Mouse (Mus musculus): ENCODE measurements around the gene Crebzf. TPM values are rescaled to one million over a fixed set of nuclear protein-coding genes. Genes with fewer than 3 reads are reported as not detected.
A peak's percentile ranks its signal among the peaks of the same experiment; 100 is the strongest.

The Crebzf gene
- total RNA-seq (2021), result 10 to 100 TPM; 52.5 to 66.9 TPM
- long read RNA-seq, experiment 1, transcript Crebzf-207 (4 exons, 873 nt), result minor isoform, 10 of 83 reads
- long read RNA-seq, experiment 1, transcript Crebzf-205 (2 exons, 1,380 nt), result minor isoform, 27 of 83 reads
- long read RNA-seq, experiment 1, transcript Crebzf-201 (1 exons, 3,376 nt), result major isoform, 29 of 83 reads
- long read RNA-seq, experiment 1, transcript Crebzf-203 (3 exons, 891 nt), result minor isoform, 16 of 83 reads
- long read RNA-seq, experiment 1, partial matches to known transcripts, result 0 of 83 reads
- long read RNA-seq, experiment 1, other reads (novel, unspliced or antisense), result 0 of 83 reads
- long read RNA-seq, experiment 2, transcript Crebzf-201 (1 exons, 3,376 nt), result major isoform, 19 of 46 reads
- long read RNA-seq, experiment 2, transcript Crebzf-205 (2 exons, 1,380 nt), result minor isoform, 12 of 46 reads
- long read RNA-seq, experiment 2, transcript Crebzf-203 (3 exons, 891 nt), result minor isoform, 10 of 46 reads
- long read RNA-seq, experiment 2, partial matches to known transcripts, result 0 of 46 reads
- long read RNA-seq, experiment 2, other reads (novel, unspliced or antisense), result 0 of 46 reads

DNA sequence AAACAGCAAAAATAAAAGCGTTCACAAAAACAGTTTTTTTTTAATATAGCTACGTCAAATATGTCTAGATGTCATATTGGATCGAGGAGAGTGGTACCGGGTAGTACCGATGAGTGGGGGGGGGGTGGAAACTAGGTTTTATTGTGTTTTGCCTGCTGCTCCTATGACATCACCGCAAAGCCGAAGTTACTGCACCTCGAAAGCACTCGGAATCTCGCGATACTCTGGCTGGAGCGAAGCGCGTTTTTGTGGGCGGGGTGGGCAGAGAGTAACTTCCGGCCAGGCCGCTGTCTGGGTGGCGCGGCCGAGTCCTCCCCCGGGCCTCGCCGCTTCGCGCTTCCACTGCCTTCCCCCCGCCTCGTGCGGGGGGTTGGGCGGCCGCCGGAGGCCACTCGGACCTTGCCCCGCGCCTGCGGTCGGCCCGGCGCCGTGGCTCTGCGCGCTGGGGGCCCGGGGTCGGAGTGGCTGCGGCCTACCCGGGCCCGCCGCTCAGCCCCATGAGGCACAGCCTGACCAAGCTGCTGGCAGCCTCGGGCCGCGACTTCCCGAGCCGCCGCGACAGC is at the start of gene Crebzf:
Gene Crebzf (plus strand): TSS at position 212 of the 563 bp plus-strand sequence.
- peak; percentile 96 for DNase-seq

DNA sequence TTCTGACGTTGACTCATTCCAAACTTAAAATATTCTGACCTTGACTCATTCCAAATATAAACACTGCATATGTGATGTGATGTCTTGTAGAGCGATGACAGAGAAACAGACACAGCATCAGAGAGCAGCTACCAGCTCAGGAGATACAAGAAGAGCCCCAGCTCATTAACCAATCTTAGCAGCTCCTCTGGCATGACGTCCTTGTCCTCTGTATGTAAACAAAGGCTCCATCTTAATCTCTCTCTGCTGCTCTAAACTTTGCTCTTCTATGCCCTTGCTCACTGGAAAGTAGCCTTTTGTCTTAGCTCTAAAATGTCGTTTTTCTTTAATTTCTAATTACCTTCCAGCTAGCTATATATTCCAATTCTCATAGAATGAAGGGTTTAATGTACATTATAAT is 47.5 kb upstream of the Crebzf start:
- no peak for DNase-seq

DNA sequence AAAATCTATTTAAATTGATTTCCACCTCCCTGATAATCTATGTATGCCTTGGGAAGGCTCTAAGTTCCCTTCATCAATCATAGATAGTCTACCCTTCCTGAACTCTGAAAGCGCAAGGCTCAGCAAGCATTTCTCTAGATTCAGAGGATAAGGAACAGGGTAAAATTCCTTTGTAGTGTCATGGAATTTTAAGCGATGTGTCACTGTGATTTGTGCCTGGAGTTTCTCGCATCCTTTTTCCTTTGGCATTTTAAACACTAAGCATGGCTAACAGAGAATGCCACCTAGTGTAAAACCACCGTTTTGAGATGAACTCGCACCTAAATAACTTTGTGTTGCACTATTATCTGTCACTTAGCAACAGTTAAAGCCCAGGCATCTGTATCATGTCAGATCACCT is 46.6 kb upstream of the Crebzf start:
- DNase-seq, result no peak

- DNase-seq, result peak; percentile 82
Measured at GRCm38 (mm10) chr7:90409934-90410333, 32.6 kb upstream of the Crebzf start.

GRCm38 (mm10) chr7:90426020-90427001 is 16.2 kb upstream of the Crebzf start, which contains the start of gene Ccdc89:
Gene Ccdc89 (plus strand): TSS chr7:90426577.
- peak; percentile 85 for DNase-seq

GRCm38 (mm10) chr7:90427006-90427405 is 15.5 kb upstream of the Crebzf start:
- no peak for DNase-seq

GRCm38 (mm10) chr7:90432221-90432620 is 10.3 kb upstream of the Crebzf start:
- no peak for DNase-seq

- DNase-seq, result no peak
Measured at GRCm38 (mm10) chr7:90440044-90440443, 2.5 kb upstream of the Crebzf start.

DNA sequence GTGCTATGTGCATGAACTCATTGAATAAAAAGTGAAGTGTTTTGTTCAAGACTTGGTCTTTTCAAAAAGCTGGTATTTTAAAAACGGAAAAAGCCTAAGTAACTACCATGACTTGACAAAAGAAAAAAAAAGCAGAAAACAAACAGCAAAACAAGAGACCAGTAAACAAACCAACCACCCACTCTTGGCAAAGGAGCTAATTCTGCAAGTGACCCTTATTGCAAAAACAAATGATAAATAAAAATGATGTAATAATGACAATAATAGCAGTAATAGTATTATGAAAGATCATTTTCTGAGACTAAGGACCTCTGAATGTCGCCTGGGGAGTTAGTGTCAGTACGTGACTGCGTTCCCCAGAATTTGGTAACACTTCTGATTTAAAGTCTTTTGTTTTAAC is 459 bp upstream of the Crebzf start:
- no peak for DNase-seq

- DNase-seq, result peak; percentile 82
Measured at GRCm38 (mm10) chr7:90443101-90444091, 867 bp downstream of the Crebzf start.

DNA sequence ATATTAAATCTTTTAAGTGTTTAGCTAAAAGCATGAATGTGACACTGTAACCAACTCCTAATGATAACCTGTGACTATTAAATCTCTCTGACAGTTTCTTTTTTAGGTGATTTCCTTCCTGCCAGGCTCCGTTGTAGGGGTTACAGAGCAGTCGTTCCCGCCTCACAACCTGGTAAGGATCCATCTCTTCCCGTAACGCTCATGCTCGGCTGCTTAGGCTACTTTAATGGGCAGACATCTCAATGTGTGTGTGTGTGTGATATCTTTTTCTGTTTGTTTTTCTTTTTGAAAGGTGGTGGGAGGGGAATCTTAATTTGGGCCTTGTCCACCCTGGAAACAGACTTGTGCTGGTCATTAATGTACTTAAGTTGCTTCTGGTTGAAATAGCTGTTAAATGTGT is 1.7 kb downstream of the Crebzf start:
- peak; percentile 25 for DNase-seq

DNA sequence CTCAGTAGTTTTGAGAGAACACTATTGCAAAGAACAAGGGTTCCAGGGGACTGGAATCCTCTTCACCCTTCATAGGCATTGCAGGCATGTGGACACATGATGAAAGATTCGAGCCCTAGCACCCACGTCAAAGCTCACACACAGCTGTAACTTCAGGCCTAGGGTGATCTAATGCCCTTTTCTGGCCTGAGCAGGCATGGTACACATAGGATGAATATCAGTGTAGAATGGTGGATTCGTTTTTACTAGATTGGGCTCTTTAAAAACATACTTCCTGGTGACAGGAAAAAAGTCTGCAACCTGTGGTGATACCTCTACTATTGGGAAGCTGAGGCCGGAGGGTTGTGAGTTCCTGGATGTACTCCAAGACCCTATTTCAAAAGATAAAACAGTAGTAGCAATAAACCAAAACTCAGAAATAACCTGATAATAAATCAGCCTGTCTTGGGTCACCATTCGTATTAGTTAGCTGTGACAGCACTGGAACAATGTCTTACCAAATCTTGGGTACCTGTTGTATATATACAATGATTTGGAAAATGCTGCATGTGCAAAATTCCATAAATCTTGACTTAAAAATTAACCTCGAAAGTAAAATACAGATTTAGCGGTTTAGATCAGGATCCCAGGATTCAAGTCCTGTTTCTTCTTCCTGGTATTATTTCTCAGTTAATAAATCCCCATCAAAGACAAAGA is 13.8 kb downstream of the Crebzf start:
- no peak for DNase-seq

- DNase-seq, result peak; percentile 91
Measured at GRCm38 (mm10) chr7:90456845-90457468, 14.4 kb downstream of the Crebzf start, which contains the start of gene Tmem126a. Gene Tmem126a (minus strand): TSS chr7:90457229.

DNA sequence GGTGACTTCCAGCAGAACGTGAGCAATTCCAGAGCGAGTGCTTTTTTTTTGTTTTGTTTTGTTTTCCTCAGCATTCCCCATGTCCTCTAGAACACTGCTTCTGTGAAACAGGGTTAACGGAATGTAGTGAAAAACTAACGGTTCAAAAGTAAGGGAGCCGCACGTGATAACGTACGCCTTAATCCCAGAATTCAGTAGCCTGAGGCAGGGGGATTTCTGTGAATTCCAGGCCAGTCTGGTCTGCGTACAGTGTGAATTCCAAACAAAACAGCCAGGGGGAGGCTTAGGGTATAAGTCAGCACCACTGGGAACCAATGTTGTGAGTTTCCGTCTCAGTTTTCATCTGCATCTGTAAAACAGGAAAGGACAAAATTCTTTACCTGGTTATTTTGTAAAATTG is 15.0 kb downstream of the Crebzf start:
- DNase-seq, result peak; percentile 34

GRCm38 (mm10) chr7:90460330-90460729 is 17.8 kb downstream of the Crebzf start:
- no peak for DNase-seq

GRCm38 (mm10) chr7:90460930-90461329 is 18.4 kb downstream of the Crebzf start:
- DNase-seq, result peak; percentile 41

DNA sequence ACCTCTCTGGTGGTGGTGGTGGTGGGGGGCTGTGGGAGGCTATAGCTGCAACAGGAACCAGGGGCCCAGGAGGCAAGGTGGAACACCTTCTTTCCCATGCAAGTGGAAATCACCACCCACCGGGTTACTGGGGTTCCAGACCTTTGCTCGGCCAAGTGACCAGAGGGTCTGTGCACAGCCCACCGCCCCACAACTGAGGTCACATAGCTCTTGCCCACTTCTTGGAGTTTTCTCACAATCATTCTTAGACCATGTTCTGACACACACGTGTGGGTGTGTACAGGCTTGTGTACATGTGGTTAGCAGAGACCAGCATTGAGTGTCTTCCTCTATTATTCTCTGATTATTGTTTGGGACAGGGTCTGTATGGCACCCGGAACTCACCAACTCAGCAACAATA is 18.9 kb downstream of the Crebzf start:
- no peak for DNase-seq

DNA sequence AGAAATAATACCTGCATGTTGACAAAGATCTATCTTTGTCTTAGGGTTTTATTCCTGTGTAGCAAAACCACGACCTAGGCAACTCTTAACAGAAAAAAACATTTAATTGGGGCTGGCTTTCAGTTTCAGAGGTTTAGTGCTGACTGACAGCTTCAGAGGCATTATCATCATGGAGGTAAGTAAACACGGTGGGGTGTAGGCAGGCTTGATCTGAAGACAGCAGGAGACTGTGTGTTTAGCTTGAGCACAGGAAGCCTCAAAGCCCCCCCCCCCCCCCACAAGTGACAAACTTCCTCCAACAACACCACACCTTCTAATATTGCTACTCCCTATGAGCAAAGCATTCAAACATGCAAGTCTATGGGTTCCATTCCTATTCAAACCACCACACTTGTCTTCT is 31.0 kb downstream of the Crebzf start:
- DNase-seq, result no peak

- peak; percentile 99 for DNase-seq
Measured at GRCm38 (mm10) chr7:90475793-90476312, 33.3 kb downstream of the Crebzf start, which contains the start of gene Tmem126b. Gene Tmem126b (minus strand): TSS chr7:90476001.

All from adrenal gland, postnatal 10 days (tissue).